Mouse (Mus musculus) liver, adult 2 months (tissue): ENCODE measurements around the gene Sgcg.

Source experiments
- CTCF ChIP-seq: fragments of 200-500 bp; IDR thresholded peaks from 2 replicates; pipeline ENCODE4 v1.5.1; 2011; ENCODE audit warnings: low read depth, low read length, control low read depth
- POLR2A ChIP-seq: fragments of 200-500 bp; IDR thresholded peaks from 2 replicates; pipeline ENCODE4 v1.6.1; 2011; ENCODE audit warnings: low read length, control low read depth; ENCODE audit not compliant: insufficient read depth; ENCODE audit errors: extremely low read depth

DNA sequence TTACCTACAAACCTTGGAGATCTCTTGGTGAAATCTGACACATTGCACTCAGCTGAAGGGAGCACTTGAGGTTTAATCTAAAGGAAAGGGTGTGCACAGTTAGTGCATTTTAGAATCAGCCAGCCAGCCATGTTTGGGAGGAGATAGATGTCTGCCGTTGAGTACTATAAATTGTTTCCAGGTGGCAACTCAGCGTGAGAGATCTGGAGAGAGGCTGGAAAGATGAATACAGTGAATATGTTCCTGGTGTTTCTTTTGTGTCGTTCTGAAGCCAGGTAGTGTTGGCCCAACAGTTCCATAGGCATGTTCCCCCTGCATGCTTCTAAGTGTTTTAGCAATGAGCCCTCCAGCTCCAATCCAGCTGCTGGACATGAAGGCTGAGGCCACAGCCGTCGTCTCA is 37.1 kb downstream of the Sgcg start:
- no peak for TF ChIP-seq POLR2A
- TF ChIP-seq CTCF: no peak
